Mouse (Mus musculus) CH12.LX (cell line): ENCODE measurements around the gene Hba-a1. TPM values are rescaled to one million over a fixed set of nuclear protein-coding genes. Genes with fewer than 3 reads are reported as not detected.
A peak's percentile ranks its signal among the peaks of the same experiment; 100 is the strongest.
"Not testable (repeated sequence)": the region's sequence is repeated elsewhere in the genome, so short reads cannot be mapped to it uniquely, and the experiment has no call there.

Experiments used
- DNase-seq: peaks from one replicate; pipeline ENCODE4 v3.0.0-alpha.2; 2013; ENCODE audit errors: extremely low read depth
- H3K27ac ChIP-seq: 2 replicates; pipeline ENCODE4 v1.5.1; 2012; ENCODE audit warnings: low read depth, mild to moderate bottlenecking, control low read depth, moderate library complexity; ENCODE audit not compliant: insufficient read depth
- H3K27me3 ChIP-seq: replicated peaks from 2 replicates; pipeline ENCODE3; 2012; ENCODE audit warnings: inconsistent platforms
- H3K36me3 ChIP-seq, 2 experiments: replicated peaks in 1 of 2; 2 replicates each; pipeline versions ENCODE3 to v1.6.1; 2012; ENCODE audit warnings: inconsistent platforms in 1 of 2, low read length in 1 of 2, mild to moderate bottlenecking in 1 of 2, mixed read lengths in 1 of 2, moderate library complexity in 1 of 2; ENCODE audit not compliant: control insufficient read depth in 1 of 2, insufficient read depth in 1 of 2
- H3K4me1 ChIP-seq, 2 experiments: 2 replicates each; pipeline ENCODE4 v1.6.1; 2012; ENCODE audit warnings: inconsistent platforms in 1 of 2, moderate library complexity in 1 of 2; ENCODE audit not compliant: insufficient read depth in 2 of 2, control insufficient read depth in 1 of 2
- H3K4me2 ChIP-seq: 2 replicates; pipeline ENCODE4 v1.6.1; 2012; ENCODE audit warnings: low read depth, mild to moderate bottlenecking, control low read depth; ENCODE audit not compliant: poor library complexity, insufficient read depth, severe bottlenecking
- H3K4me3 ChIP-seq, 3 experiments: fragments of 150-350 bp in 1 of 3; sonication (generic) in 1 of 3; replicated peaks in 1 of 3; 2 replicates each; pipeline versions ENCODE3 to v1.5.1; 2011 to 2012; ENCODE audit warnings: low read depth in 2 of 3, low read length in 2 of 3, mild to moderate bottlenecking in 2 of 3, moderate library complexity in 2 of 3, control low read depth in 1 of 3, improper control_type of control experiment in 1 of 3, inconsistent platforms in 1 of 3, mixed read lengths in 1 of 3; ENCODE audit not compliant: poor library complexity in 1 of 3
- H3K79me2 ChIP-seq: replicated peaks from 2 replicates; pipeline ENCODE4 v1.6.1; 2012; ENCODE audit warnings: mild to moderate bottlenecking, moderate library complexity; ENCODE audit not compliant: control insufficient read depth, poor library complexity, insufficient read depth, severe bottlenecking; ENCODE audit errors: extremely low read depth
- H3K9ac ChIP-seq: 2 replicates; pipeline ENCODE4 v1.6.1; 2012; ENCODE audit warnings: low read depth, mild to moderate bottlenecking, control low read depth, moderate library complexity; ENCODE audit not compliant: insufficient read depth
- H3K9me3 ChIP-seq: replicated peaks from 2 replicates; pipeline ENCODE3; 2012; ENCODE audit warnings: low read length, inconsistent platforms, mixed read lengths
- ZNF384 ChIP-seq: IDR thresholded peaks from 2 replicates; pipeline ENCODE4 v1.6.1; 2012; ENCODE audit warnings: low read depth, low read length, improper control_type of control experiment, inconsistent platforms
- dilution Hi-C: fragments of 300-500 bp; cut with MboI; formaldehyde crosslinking; loops from 2 replicates; pipeline ENCODE4 v1.14.3; 2020; ENCODE audit warnings: low sequenced_read_pairs; ENCODE audit not compliant: extremely low pct_unique_long_range_greater_than_20kb, extremely low pct_ligation_motif_present
- in situ Hi-C: fragments of 300-500 bp; cut with MboI; formaldehyde crosslinking; loops from 3 replicates; pipeline ENCODE4 v1.14.3; 2019; ENCODE audit warnings: low sequenced_read_pairs, low pct_ligation_motif_present, low pct_unique_long_range_greater_than_20kb, mixed read lengths
- polyA plus RNA-seq: library from polyadenylated mRNA; unstranded; fragments of >175 nt; gene quantifications from 2 replicates; pipeline ENCODE4 v1.2.1, GENCODE M21; 2012; ENCODE audit warnings: low read depth; ENCODE audit not compliant: insufficient read length
- total RNA-seq, 2 experiments: library from RNA; depleted of rRNA; stranded (reverse); fragments of 300-350 nt in 1 of 2; fragments of >200 nt in 1 of 2; gene quantifications; 2 replicates each; pipeline ENCODE4 v1.2.3; 2012 to 2014

Gene Hba-a1
- total and polyA plus RNA-seq, 3 experiments = 4.7 to 5.2 (median 4.9) TPM

DNA sequence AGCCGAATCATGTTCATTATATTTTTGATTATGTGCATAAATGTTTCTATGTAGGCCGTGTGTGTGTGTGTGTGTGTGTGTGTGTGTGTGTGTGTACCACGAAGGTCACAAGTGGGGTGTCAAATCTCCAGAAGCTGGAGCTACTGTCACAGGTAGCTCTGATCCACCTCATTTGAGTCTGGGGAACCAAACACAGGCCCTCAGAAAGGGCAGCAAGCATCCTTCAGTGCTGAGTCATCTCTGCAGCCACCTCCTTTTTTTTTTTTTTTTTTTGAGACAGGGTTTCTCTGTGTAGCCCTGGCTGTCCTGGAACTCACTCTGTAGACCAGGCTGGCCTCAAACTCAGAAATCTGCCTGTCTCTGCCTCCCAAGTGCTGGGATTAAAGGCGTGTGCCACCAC lies 9.5 kb downstream of the Hba-a1 start:
- dilution Hi-C loops, DNase-seq, H3K4me2 ChIP-seq, H3K9me3 ChIP-seq, H3K4me3 ChIP-seq, H3K9ac ChIP-seq, H3K79me2 ChIP-seq, H3K27me3 ChIP-seq, in situ Hi-C loops, H3K27ac ChIP-seq, H3K36me3 ChIP-seq: not testable (repeated sequence)
- TF ChIP-seq ZNF384 = peak; percentile 63; the same call in 1 of the 2 replicates
- peaks cover 0 to 12% of the 10 kb centered on the region in 2 experiments; a peak in 1 of 4 replicates for H3K4me1 ChIP-seq

DNA sequence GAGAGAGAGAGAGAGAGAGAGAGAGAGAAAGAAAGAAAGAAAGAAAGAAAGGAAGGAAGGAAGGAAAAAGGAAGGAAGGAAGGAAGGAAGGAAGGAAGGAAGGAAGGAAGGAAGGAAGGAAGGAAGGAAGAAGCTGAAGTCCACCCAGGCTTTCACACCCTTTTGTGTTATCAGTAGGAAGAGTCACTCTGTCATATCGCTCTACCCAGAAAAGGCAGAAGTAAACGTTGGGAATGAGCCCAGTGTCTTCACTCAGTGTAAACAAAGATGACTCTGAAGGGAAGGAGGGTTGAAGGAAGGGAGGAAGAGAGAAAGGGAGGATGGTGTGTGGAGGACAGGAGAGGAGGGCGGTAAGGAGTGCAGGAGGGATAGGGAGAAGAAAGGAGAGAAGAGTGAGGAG lies 10.2 kb downstream of the Hba-a1 start:
- in situ Hi-C loops, H3K36me3 ChIP-seq, H3K27ac ChIP-seq, H3K27me3 ChIP-seq, H3K4me2 ChIP-seq, H3K9me3 ChIP-seq, dilution Hi-C loops, DNase-seq, H3K9ac ChIP-seq, H3K4me3 ChIP-seq, H3K79me2 ChIP-seq: not testable (repeated sequence)
- H3K4me1 ChIP-seq = peaks cover 0 to 12% of the 10 kb centered on the region in 2 experiments; a peak in 1 of 4 replicates

DNA sequence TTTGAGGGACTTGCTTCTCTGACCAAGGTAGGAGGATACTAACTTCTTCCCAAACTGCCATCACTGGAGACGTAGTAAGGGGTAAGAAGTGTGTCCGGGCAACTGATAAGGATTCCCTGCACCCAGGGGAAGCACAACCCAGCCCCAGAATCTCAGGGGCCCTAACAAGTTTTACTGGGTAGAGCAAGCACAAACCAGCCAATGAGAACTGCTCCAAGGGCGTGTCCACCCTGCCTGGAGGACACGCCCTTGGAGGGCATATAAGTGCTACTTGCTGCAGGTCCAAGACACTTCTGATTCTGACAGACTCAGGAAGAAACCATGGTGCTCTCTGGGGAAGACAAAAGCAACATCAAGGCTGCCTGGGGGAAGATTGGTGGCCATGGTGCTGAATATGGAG lies 12.9 kb downstream of the Hba-a1 start, which contains the start of gene Hba-a2:
Hba-a2 (plus strand) TSS at position 287 of the 400 bp plus-strand sequence.
- H3K4me2 ChIP-seq, DNase-seq, in situ Hi-C loops: not testable (repeated sequence)

DNA sequence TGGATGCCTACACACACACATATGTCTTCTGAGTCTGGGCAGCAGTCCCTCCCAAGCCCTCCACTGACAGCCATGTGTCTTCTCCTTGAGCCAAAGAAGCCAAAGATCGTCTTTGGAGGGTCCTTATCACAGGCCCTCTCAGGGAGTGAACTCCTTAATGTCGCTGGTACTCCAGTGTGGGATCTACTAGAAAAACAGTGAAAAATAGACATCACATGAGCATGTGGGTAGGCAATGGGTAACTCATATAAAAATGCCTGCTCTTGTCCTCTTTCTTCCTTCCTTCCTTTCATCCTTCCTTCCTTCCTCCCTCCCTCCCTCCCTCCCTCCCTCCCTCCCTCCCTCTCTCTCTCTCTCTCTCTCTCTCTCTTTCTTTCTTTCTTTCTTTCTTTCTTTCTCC lies 14.1 kb downstream of the Hba-a1 start:
- H3K9ac ChIP-seq, H3K9me3 ChIP-seq, in situ Hi-C loops, H3K79me2 ChIP-seq, DNase-seq, dilution Hi-C loops, H3K27ac ChIP-seq, H3K4me2 ChIP-seq, H3K36me3 ChIP-seq, H3K4me3 ChIP-seq: not testable (repeated sequence)
- Histone ChIP-seq H3K27me3 (peaks cover 11% of the 10 kb centered on the region), H3K4me1 (peaks cover 5 to 11% of the 10 kb centered on the region in 2 experiments; a peak in 1 of 4 replicates)

More for the DNA sequence above, 12.9 kb downstream of the Hba-a1 start, which contains the start of gene Hba-a2:
- H3K79me2 ChIP-seq, H3K4me3 ChIP-seq, H3K27ac ChIP-seq, dilution Hi-C loops, H3K9me3 ChIP-seq, H3K36me3 ChIP-seq, H3K9ac ChIP-seq, H3K27me3 ChIP-seq: not testable (repeated sequence)
- H3K4me1 ChIP-seq = peaks cover 5 to 12% of the 10 kb centered on the region in 2 experiments; a peak in 1 of 4 replicates
